Mouse (Mus musculus): ENCODE data around the gene Carhsp1.

Gene Carhsp1

GRCm38 (mm10) chr16:8675559-8675958 is 3.6 kb upstream of the Carhsp1 start:
- no peak for DNase-seq (ENCODE audit: low spot score in 2 of 2)

- DNase-seq (ENCODE audit: low spot score in 2 of 2): no peak
Measured at GRCm38 (mm10) chr16:8674165-8674564, 2.2 kb upstream of the Carhsp1 start.

- no peak for DNase-seq (ENCODE audit: low spot score in 2 of 2)
Measured at GRCm38 (mm10) chr16:8673343-8673742, 1.4 kb upstream of the Carhsp1 start.

GRCm38 (mm10) chr16:8672811-8673210 is 856 bp upstream of the Carhsp1 start:
- no peak for DNase-seq (ENCODE audit: low spot score in 2 of 2)

GRCm38 (mm10) chr16:8672350-8672687 is 364 bp upstream of the Carhsp1 start:
- DNase-seq (ENCODE audit: low spot score in 2 of 2): no peak

- no peak for DNase-seq (ENCODE audit: low spot score in 2 of 2)
Measured at GRCm38 (mm10) chr16:8670041-8671035, 1.6 kb downstream of the Carhsp1 start.

GRCm38 (mm10) chr16:8669432-8669831 is 2.5 kb downstream of the Carhsp1 start:
- DNase-seq (ENCODE audit: low spot score in 2 of 2): no peak

GRCm38 (mm10) chr16:8668386-8668785 is 3.6 kb downstream of the Carhsp1 start:
- no peak for DNase-seq (ENCODE audit: low spot score in 2 of 2)

GRCm38 (mm10) chr16:8667814-8668213 is 4.1 kb downstream of the Carhsp1 start:
- DNase-seq (ENCODE audit: low spot score in 2 of 2): no peak

GRCm38 (mm10) chr16:8667261-8667660 is 4.7 kb downstream of the Carhsp1 start:
- DNase-seq (ENCODE audit: low spot score in 2 of 2): no peak

- DNase-seq (ENCODE audit: low spot score in 2 of 2): no peak
Measured at GRCm38 (mm10) chr16:8666452-8666851, 5.5 kb downstream of the Carhsp1 start.

- no peak for DNase-seq (ENCODE audit: low spot score in 2 of 2)
Measured at GRCm38 (mm10) chr16:8665367-8665766, 6.6 kb downstream of the Carhsp1 start.

GRCm38 (mm10) chr16:8663606-8664539 is 8.1 kb downstream of the Carhsp1 start:
- no peak for DNase-seq (ENCODE audit: low spot score in 2 of 2)

GRCm38 (mm10) chr16:8663022-8663421 is 8.9 kb downstream of the Carhsp1 start:
- DNase-seq (ENCODE audit: low spot score in 2 of 2): no peak

GRCm38 (mm10) chr16:8658764-8659163 is 13.2 kb downstream of the Carhsp1 start:
- DNase-seq (ENCODE audit: low spot score in 2 of 2): no peak

GRCm38 (mm10) chr16:8658349-8658748 is 13.6 kb downstream of the Carhsp1 start:
- no peak for DNase-seq (ENCODE audit: low spot score in 2 of 2)

GRCm38 (mm10) chr16:8656256-8656655 is 15.7 kb downstream of the Carhsp1 start:
- no peak for DNase-seq (ENCODE audit: low spot score in 2 of 2)

- DNase-seq (ENCODE audit: low spot score in 2 of 2): no peak
Measured at GRCm38 (mm10) chr16:8655599-8655998, 16.4 kb downstream of the Carhsp1 start.

GRCm38 (mm10) chr16:8655108-8655507 is 16.8 kb downstream of the Carhsp1 start:
- DNase-seq (ENCODE audit: low spot score in 2 of 2): no peak

- DNase-seq (ENCODE audit: low spot score in 2 of 2): no peak
Measured at GRCm38 (mm10) chr16:8650007-8650406, 21.9 kb downstream of the Carhsp1 start.

- no peak for DNase-seq (ENCODE audit: low spot score in 2 of 2)
Measured at GRCm38 (mm10) chr16:8645546-8645945, 26.4 kb downstream of the Carhsp1 start.

- DNase-seq (ENCODE audit: low spot score in 2 of 2): no peak
Measured at GRCm38 (mm10) chr16:8643855-8644254, 28.1 kb downstream of the Carhsp1 start.

Measured in urinary bladder, adult 18-20 months (tissue).